Mouse (Mus musculus): ENCODE results near the gene Anp32b.

Anp32b gene

GRCm38 (mm10) chr4:46450519-46451131 is at the start of gene Anp32b:
TSS of gene Anp32b (plus strand) at chr4:46450902.
- DNase-seq (ENCODE audit: inconsistent age in 2 of 2, low spot score in 1 of 2) = peak; percentile 95 to 98

- DNase-seq (ENCODE audit: inconsistent age in 2 of 2, low spot score in 1 of 2) = no peak
These were observed 46.5 kb upstream of the Anp32b start for GRCm38 (mm10) chr4:46404042-46404795.

GRCm38 (mm10) chr4:46406966-46407703 is 43.6 kb upstream of the Anp32b start:
- DNase-seq (ENCODE audit: inconsistent age in 2 of 2, low spot score in 1 of 2) = no peak

DNA sequence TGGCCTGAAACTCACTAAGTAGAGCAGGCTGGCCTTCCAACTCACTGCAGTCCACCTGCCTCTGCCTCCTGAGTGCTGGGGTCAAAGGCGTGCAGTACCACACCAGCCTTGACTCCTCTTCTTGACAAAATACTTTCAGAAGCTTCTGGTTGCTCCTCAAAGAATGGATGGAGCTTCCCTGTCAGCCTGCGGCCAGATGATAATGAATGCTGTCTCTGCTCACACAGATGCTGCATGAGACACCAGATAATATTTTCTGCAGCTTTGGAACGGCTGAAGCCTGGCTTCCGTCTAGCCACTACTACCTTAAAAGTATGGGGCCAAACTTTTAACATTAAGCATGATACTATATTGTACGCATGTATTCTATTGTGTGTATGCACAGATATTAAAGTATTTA is 40.0 kb upstream of the Anp32b start:
- DNase-seq (ENCODE audit: inconsistent age in 2 of 2, low spot score in 1 of 2) = no peak

GRCm38 (mm10) chr4:46411489-46411888 is 39.2 kb upstream of the Anp32b start:
- DNase-seq (ENCODE audit: inconsistent age in 2 of 2, low spot score in 1 of 2) = no peak

DNA sequence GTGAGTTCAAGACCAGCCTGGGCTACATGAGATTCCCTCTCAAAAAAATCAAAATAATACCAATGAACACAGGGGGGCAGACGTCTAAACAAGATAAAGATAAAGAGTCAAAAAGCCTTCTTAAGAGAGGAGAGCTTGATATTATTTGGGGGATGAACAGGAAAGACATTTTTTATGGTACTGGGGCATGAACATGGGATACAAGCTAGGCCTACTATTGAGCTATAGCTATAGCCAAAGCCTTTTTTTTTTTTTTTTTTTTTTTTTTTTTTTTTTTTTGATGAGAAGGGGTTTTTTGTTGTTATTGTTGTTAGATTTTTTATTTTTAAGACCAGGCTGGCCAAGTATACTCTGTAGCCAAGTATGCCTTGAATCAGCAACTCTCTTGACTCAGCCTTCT is 38.6 kb upstream of the Anp32b start:
- no peak for DNase-seq (ENCODE audit: inconsistent age in 2 of 2, low spot score in 1 of 2)

DNA sequence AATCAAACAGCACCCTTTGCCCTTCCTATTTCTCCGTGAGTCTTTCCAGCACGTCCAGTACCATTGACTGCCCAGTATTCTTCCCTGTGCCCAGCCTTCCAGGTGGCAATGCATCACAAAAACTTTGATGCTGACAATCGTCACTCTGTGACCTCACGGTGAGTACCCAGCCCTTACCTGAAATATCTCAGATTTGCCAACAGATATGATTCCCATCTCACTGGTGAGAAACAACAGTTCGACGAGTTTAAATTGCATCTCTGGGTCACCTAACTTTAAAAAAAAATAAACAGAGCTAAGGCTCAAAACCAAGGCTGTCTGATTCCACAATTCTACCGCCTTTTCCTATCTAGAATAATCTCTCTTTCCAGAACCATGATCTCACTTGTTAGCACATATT is 37.3 kb upstream of the Anp32b start, which contains the start of gene Hemgn:
TSS of gene Hemgn (minus strand) at position 101 of the 400 bp plus-strand sequence.
- DNase-seq (ENCODE audit: inconsistent age in 2 of 2, low spot score in 1 of 2) = no peak

DNA sequence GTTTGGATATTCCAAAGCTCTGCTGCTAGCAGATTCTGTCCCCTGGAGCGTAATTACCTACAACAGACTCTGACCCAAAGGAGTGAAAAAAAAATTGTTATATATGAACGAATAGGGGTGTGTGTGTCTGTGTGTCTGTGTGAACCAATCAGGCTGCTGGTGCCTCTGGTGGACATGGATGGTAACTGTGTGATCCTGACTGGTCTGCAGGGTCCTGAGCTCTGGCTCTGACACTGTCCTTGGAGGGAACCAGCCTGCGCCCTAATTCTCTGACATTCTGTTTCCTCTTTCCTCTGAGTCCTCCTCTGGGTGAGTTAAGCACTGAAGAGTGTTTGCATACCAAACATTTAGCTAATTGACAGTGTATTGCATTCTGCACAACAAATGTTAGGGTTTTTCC is 33.2 kb upstream of the Anp32b start:
- peak; percentile 50 to 68 for DNase-seq (ENCODE audit: inconsistent age in 2 of 2, low spot score in 1 of 2)

DNA sequence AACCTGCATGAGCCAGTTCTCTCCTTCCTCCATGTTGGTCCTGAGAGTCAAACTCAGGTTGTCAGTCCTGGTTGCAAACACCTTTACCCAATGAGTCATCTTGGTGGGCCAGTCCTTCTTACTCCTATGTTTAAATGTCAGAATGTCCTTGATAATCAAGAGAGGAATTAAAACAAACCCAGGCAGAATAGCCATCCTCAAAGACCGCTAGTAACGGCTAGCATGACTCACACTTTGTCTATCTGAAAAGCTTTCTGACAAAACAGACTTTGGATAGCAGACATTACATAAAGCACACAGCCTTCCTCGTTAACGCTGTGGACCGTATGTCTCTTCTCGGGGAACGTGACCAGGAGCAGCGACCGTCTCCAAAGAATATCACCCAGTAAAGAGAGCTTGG is 31.9 kb upstream of the Anp32b start:
- peak; percentile 37 to 72 for DNase-seq (ENCODE audit: inconsistent age in 2 of 2, low spot score in 1 of 2)

DNA sequence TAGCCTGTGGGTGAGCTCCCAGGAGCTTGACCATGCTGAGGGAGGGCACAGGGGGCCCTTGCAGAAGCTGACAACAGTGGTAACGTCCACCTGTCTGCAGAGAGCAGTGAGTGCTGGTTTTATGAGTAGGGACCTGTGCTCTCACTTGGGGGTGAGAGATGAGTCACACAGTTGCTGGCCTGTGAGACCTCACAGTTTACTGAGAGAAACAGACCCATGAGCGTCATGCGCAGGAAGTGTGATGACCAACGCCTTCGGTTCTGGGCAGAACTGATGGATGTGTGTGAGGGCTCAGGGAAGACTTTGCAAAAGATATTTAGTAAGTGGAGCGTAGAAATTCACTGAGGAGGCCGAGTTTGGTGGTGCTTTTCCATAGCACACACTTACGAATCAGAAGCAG is 28.1 kb upstream of the Anp32b start:
- no peak for DNase-seq (ENCODE audit: inconsistent age in 2 of 2, low spot score in 1 of 2)

DNA sequence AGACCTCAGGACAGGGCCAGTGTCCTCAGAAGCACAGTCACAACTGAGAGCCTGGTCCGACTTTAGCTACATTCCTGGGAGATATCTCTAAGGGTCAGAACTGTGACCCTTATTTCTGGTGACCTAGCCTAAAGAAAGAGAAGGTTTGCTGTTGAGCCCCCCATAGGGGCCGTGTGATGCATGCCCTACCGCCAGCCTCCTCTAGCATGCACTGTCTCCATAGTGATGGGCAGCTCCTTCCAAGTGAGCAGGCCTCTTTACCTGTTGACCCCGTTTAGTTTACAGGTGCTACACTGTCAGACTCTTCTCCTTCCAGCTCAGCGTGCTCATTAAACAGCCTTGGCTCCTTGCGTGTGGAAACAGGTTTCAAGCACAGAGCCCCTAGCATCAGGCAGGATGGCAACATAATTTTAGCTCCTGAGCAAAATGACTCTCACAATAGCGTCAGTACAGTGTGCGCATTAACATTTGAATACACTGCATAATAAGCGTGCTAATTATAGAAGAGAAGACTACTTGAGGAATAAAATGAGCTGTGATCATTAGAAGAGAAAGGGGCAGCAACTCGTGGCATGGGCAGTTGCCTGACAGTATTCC is 21.7 kb upstream of the Anp32b start:
- no peak for DNase-seq (ENCODE audit: inconsistent age in 2 of 2, low spot score in 1 of 2)

GRCm38 (mm10) chr4:46432339-46433036 is 18.2 kb upstream of the Anp32b start:
- DNase-seq (ENCODE audit: inconsistent age in 2 of 2, low spot score in 1 of 2) = no peak

DNA sequence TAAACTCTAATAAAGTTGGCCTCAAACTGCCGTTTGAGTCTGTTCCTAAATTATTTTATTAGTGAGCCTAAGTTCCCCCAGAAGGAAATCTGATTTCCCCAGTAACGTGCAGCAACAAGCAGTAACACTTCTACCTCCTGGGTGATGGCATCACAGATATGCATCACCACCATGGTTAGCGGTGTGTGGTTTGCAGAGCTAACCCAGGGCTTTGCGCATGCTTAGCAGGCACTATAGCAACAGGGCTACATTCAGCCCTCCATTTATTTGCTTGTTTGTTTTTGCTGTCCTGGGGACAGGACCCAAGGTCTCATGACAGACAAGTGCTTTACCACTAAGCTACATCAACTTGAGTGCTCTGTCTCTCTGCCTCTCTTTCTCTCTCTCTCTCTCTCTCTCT is 8.2 kb upstream of the Anp32b start:
- DNase-seq (ENCODE audit: inconsistent age in 2 of 2, low spot score in 1 of 2) = no peak

GRCm38 (mm10) chr4:46445237-46445945 is 5.3 kb upstream of the Anp32b start:
- DNase-seq (ENCODE audit: inconsistent age in 2 of 2, low spot score in 1 of 2) = no peak

- DNase-seq (ENCODE audit: inconsistent age in 2 of 2, low spot score in 1 of 2) = no peak
These were observed 3.2 kb upstream of the Anp32b start for GRCm38 (mm10) chr4:46447461-46447860.

DNA sequence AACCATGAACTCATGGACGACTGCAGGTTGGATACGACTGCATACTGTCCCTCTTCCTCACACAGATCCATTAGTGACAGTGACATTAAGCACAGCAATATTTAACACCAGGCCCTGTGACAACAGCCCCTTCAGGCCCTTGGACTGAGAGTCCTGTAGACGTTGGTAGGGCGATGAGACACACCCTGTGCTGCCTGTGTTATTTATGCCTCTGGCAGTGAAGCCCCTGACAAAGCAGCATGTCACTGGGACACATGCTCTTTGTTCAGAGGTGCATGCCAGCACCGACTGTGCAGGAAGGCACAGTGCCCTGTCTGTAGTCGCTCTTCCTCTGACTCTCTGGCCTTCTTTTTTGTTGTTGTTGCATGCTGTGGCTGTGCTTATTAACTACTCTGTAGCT is 1.8 kb upstream of the Anp32b start:
- no peak for DNase-seq (ENCODE audit: inconsistent age in 2 of 2, low spot score in 1 of 2)

DNA sequence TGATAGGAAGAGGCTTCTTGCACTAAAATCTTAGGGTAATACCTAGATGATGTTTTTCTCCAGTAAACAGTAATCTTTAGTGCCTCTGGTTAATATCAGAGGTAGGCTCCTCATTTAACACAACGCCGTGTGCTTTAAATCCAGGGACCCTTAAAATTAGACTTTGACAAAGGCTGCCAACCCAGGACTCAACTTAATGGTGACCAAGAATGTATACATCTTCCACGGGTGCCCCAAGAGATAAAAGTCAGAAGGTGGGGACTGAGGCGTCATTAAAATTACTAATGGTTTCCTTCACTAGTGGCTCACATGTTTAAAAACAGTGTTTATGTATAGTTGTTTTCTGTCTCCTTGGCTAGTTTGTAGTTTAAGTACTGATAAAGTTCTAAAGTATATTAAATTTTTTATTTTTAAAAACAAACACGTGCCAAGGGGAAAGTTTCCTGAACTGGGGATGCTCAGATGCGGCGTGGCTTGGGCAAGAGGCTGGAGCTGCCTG is 633 bp upstream of the Anp32b start:
- DNase-seq (ENCODE audit: inconsistent age in 2 of 2, low spot score in 1 of 2) = peak in 1 of 2 experiments; percentile 38

DNA sequence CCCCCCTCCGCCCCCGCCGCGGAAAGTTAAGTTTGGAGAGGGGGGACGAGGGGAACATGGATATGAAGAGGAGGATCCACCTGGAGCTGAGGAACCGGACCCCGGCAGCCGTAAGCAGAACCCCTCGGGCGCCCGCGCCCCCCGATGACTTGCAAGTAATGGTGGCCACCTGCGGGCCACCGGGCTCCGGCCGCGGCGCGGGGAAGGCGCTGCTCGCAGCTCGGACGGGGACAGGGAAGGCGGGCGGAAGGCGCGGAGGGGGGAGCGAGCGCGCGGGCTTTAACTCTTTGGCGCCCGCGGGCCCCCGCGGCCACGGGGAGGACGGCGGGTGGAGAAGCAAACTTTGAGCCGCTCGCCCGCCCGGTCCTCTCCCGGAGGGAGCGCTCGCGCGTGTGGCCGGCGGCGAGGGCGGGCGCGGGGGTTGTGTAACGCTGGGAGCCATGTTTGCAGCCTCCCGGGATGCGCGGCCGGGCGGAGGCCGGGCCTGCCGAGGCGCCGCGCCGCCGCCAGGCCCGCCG is 597 bp downstream of the Anp32b start:
- peak; percentile 85 to 94 for DNase-seq (ENCODE audit: inconsistent age in 2 of 2, low spot score in 1 of 2)

GRCm38 (mm10) chr4:46451758-46452480 is 1.2 kb downstream of the Anp32b start:
- DNase-seq (ENCODE audit: inconsistent age in 2 of 2, low spot score in 1 of 2) = peak; percentile 83 to 94

All from adrenal gland, adult (tissue).